Mouse (Mus musculus) stomach, embryonic 14.5 days (tissue): ENCODE data around the gene Gatad2b. TPM values are rescaled to one million over a fixed set of nuclear protein-coding genes. Genes with fewer than 3 reads are reported as not detected.
"Not testable (repeated sequence)": the region's sequence is repeated elsewhere in the genome, so short reads cannot be mapped to it uniquely, and the experiment has no call there.

Experiments used
- ATAC-seq: fragments of 200-750 bp; cut with Nextera tagmentation; 2 replicates; pipeline ENCODE4 v1.8.0; 2017; ENCODE audit warnings: low read depth, moderate TSS enrichment; ENCODE audit not compliant: insufficient number of reproducible peaks, insufficient read depth, low FRiP score
- H3K27ac ChIP-seq: fragments of 300-500 bp; sonication (generic); 2 replicates; pipeline ENCODE4 v1.5.1; 2014; ENCODE audit warnings: mild to moderate bottlenecking, low read length, moderate library complexity, mixed read lengths
- H3K27me3 ChIP-seq: fragments of 300-500 bp; sonication (generic); 2 replicates; pipeline ENCODE4 v1.6.1; 2014; ENCODE audit warnings: low read length, control low read depth, mixed read lengths; ENCODE audit not compliant: control insufficient read depth, insufficient read depth
- H3K36me3 ChIP-seq: fragments of 300-500 bp; sonication (generic); 2 replicates; pipeline ENCODE4 v1.6.1; 2014; ENCODE audit warnings: mild to moderate bottlenecking, control low read depth, low read length, moderate library complexity, mixed read lengths; ENCODE audit not compliant: control insufficient read depth, insufficient read depth
- H3K4me1 ChIP-seq: fragments of 300-500 bp; sonication (generic); 2 replicates; pipeline ENCODE4 v1.6.1; 2014; ENCODE audit warnings: low read length, control low read depth, mixed read lengths; ENCODE audit not compliant: control insufficient read depth, insufficient read depth
- H3K4me2 ChIP-seq: fragments of 300-500 bp; sonication (generic); replicated peaks from 2 replicates; pipeline ENCODE4 v1.6.1; 2014; ENCODE audit warnings: low read depth, low read length, control low read depth
- H3K4me3 ChIP-seq: fragments of 300-500 bp; sonication (generic); 2 replicates; pipeline ENCODE4 v1.5.1; 2014; ENCODE audit warnings: low read depth, low read length, control low read depth
- H3K9ac ChIP-seq: fragments of 300-500 bp; sonication (generic); replicated peaks from 2 replicates; pipeline ENCODE4 v1.6.1; 2014; ENCODE audit warnings: low read depth, mild to moderate bottlenecking, control low read depth, low read length, moderate library complexity, mixed read lengths
- H3K9me3 ChIP-seq: fragments of 300-500 bp; sonication (generic); 2 replicates; pipeline ENCODE4 v1.6.1; 2016; ENCODE audit warnings: low read depth, low read length, control low read depth; ENCODE audit not compliant: control insufficient read depth
- WGBS: fragments of 180-500 bp; shearing (Covaris S2); extraction: QIAGEN DNeasy Blood & Tissue Kit; methylation state at CpG from one replicate; pipeline ENCODE4 v1.1.7; 2014; 5-methylcytosine and 5-hydroxymethylcytosine counted together
- polyA plus RNA-seq: library from polyadenylated mRNA; unstranded; fragments of >200 nt; fragmentation: Nextera tagmentation; extraction: Ambion mirVana; gene quantifications from 2 replicates; pipeline ENCODE4 v1.2.1, GENCODE M21; 2014

Gatad2b gene
- polyA plus RNA-seq, 1 experiment from 2014 or later, result 28.7 TPM

- H3K27me3 ChIP-seq, H3K9ac ChIP-seq, H3K4me2 ChIP-seq, H3K4me3 ChIP-seq, H3K9me3 ChIP-seq, ATAC-seq, H3K4me1 ChIP-seq, H3K27ac ChIP-seq: not testable (repeated sequence)
- WGBS, result 56% methylated on average over 2 of the region's 2 CpGs
- peaks cover 18% of the 10 kb centered on the region for H3K36me3 ChIP-seq
These were observed 49.9 kb downstream of the Gatad2b start for GRCm38 (mm10) chr3:90342853-90343252.

GRCm38 (mm10) chr3:90347847-90348246 lies 54.9 kb downstream of the Gatad2b start:
- WGBS, result 93% methylated on average over 4 of the region's 4 CpGs
- H3K27me3 ChIP-seq, result no peaks in the 10 kb centered on the region
- no peak overlapping the region for H3K9ac ChIP-seq
- H3K27ac ChIP-seq, result no peak overlapping the region
- no peak overlapping the region for H3K4me3 ChIP-seq
- H3K9me3 ChIP-seq, result no peaks in the 10 kb centered on the region
- ATAC-seq, result no peak
- no peaks in the 10 kb centered on the region for H3K4me1 ChIP-seq
- peaks cover 49% of the 10 kb centered on the region for H3K36me3 ChIP-seq
- no peak overlapping the region for H3K4me2 ChIP-seq

- H3K4me3 ChIP-seq, result no peak overlapping the region
- no peak overlapping the region for H3K4me2 ChIP-seq
- no peak overlapping the region for H3K9ac ChIP-seq
- H3K9me3 ChIP-seq, result no peaks in the 10 kb centered on the region
- peaks cover 62% of the 10 kb centered on the region for H3K36me3 ChIP-seq
- no peaks in the 10 kb centered on the region for H3K4me1 ChIP-seq
- no peak overlapping the region for H3K27ac ChIP-seq
- ATAC-seq, result no peak
- WGBS, result 92% methylated on average over 7 of the region's 7 CpGs
- H3K27me3 ChIP-seq, result no peaks in the 10 kb centered on the region
These were observed 65.0 kb downstream of the Gatad2b start for GRCm38 (mm10) chr3:90357959-90358358.

- Histone ChIP-seq H3K4me1 (no peaks in the 10 kb centered on the region), H3K27me3 (no peaks in the 10 kb centered on the region), H3K4me3 (no peak overlapping the region), H3K36me3 (peaks cover 49% of the 10 kb centered on the region), H3K4me2 (no peak overlapping the region), H3K27ac (no peak overlapping the region), H3K9ac (no peak overlapping the region), H3K9me3 (no peaks in the 10 kb centered on the region)
- WGBS, result 89% methylated on average over 1 of the region's 1 CpGs
- no peak for ATAC-seq
These were observed 66.3 kb downstream of the Gatad2b start for GRCm38 (mm10) chr3:90359230-90359629.

- H3K4me1 ChIP-seq, result no peaks in the 10 kb centered on the region
- H3K4me2 ChIP-seq, result no peak overlapping the region
- no peak for ATAC-seq
- no peaks in the 10 kb centered on the region for H3K27me3 ChIP-seq
- no peak overlapping the region for H3K9ac ChIP-seq
- whole genome bisulfite sequencing, result 82% methylated on average over 4 of the region's 4 CpGs
- no peaks in the 10 kb centered on the region for H3K9me3 ChIP-seq
- peaks cover 27% of the 10 kb centered on the region for H3K36me3 ChIP-seq
- no peak overlapping the region for H3K4me3 ChIP-seq
- no peak overlapping the region for H3K27ac ChIP-seq
These were observed 68.5 kb downstream of the Gatad2b start for GRCm38 (mm10) chr3:90361476-90361875.

GRCm38 (mm10) chr3:90362346-90362745 lies 69.4 kb downstream of the Gatad2b start:
- H3K9me3 ChIP-seq, result no peaks in the 10 kb centered on the region
- no peak overlapping the region for H3K4me2 ChIP-seq
- ATAC-seq, result no peak
- no peaks in the 10 kb centered on the region for H3K27me3 ChIP-seq
- H3K27ac ChIP-seq, result no peak overlapping the region
- H3K4me1 ChIP-seq, result no peaks in the 10 kb centered on the region
- no peak overlapping the region for H3K9ac ChIP-seq
- 66% methylated on average over 2 of the region's 2 CpGs for WGBS
- no peak overlapping the region for H3K4me3 ChIP-seq
- H3K36me3 ChIP-seq, result peaks cover 18% of the 10 kb centered on the region

- no peak overlapping the region for H3K27ac ChIP-seq
- no peaks in the 10 kb centered on the region for H3K36me3 ChIP-seq
- 91% methylated on average over 5 of the region's 5 CpGs for WGBS
- H3K4me2 ChIP-seq, result no peak overlapping the region
- ATAC-seq, result no peak
- H3K9ac ChIP-seq, result no peak overlapping the region
- H3K9me3 ChIP-seq, result no peaks in the 10 kb centered on the region
- H3K4me3 ChIP-seq, result no peak overlapping the region
- H3K27me3 ChIP-seq, result no peaks in the 10 kb centered on the region
- no peaks in the 10 kb centered on the region for H3K4me1 ChIP-seq
These were observed 74.1 kb downstream of the Gatad2b start for GRCm38 (mm10) chr3:90367001-90367632.

- no peak overlapping the region for H3K4me3 ChIP-seq
- H3K4me2 ChIP-seq, result no peak overlapping the region
- no peaks in the 10 kb centered on the region for H3K9me3 ChIP-seq
- H3K27me3 ChIP-seq, result no peaks in the 10 kb centered on the region
- ATAC-seq, result no peak
- H3K36me3 ChIP-seq, result no peaks in the 10 kb centered on the region
- no peaks in the 10 kb centered on the region for H3K4me1 ChIP-seq
- WGBS, result 49% methylated on average over 2 of the region's 2 CpGs
- H3K9ac ChIP-seq, result no peak overlapping the region
- no peak overlapping the region for H3K27ac ChIP-seq
These were observed 76.1 kb downstream of the Gatad2b start for GRCm38 (mm10) chr3:90369041-90369440.

- no peak overlapping the region for H3K4me2 ChIP-seq
- no peak for ATAC-seq
- no peak overlapping the region for H3K9ac ChIP-seq
- 73% methylated on average over 7 of the region's 7 CpGs for WGBS
- no peaks in the 10 kb centered on the region for H3K36me3 ChIP-seq
- no peak overlapping the region for H3K4me3 ChIP-seq
- H3K27ac ChIP-seq, result no peak overlapping the region
- no peaks in the 10 kb centered on the region for H3K27me3 ChIP-seq
- H3K4me1 ChIP-seq, result no peaks in the 10 kb centered on the region
- no peaks in the 10 kb centered on the region for H3K9me3 ChIP-seq
These were observed 78.9 kb downstream of the Gatad2b start for GRCm38 (mm10) chr3:90371857-90372256.
